11 mouse cellular contexts compared by ENCODE assay signal in genomic region chr17:47064592-47065306, GRCm38 (mm10). TPM values are rescaled to one million over a fixed set of nuclear protein-coding genes. Genes with fewer than 3 reads are reported as not detected.
DNase-seq lines count a peak whose midpoint lies in the region; ATAC-seq and TF ChIP-seq lines count a peak whose summit lies in the region.
"Had no signal": no experiment of that assay in that cellular context is flagged by ENCODE, and none has a peak within 500 bp of the region (broad histone marks: within the 10 kb centered on the region; RNA-seq: fewer than 3 reads in every experiment).

No protein-coding gene starts in this region.

- peaks cover 3% of the 10 kb centered on the region for H3K4me1 ChIP-seq in heart, adult 2 months (ENCODE audit: control insufficient read depth, insufficient read depth, low read length)
- peaks cover 8% of the 10 kb centered on the region; the same call in 1 of the 2 replicates for H3K4me1 ChIP-seq in heart, embryonic 10.5 days
- H3K4me1 ChIP-seq in kidney, postnatal 0 days (replicated peaks; ENCODE audit: insufficient read depth, low read length), result 0 out of 2 replicates have a peak, but pooled peaks cover 7% of the 10 kb centered on the region
- no peaks in the 10 kb centered on the region for H3K4me1 ChIP-seq in forebrain, embryonic 13.5 days

- 0 out of 2 replicates have a peak, but pooled peaks have one; percentile 29 for ATAC-seq in kidney, postnatal 0 days (replicated peaks; ENCODE audit: low FRiP score, low read depth)
- no peak for ATAC-seq in forebrain, embryonic 13.5 days
- ATAC-seq: liver, postnatal 0 days had no signal

- H3K4me2 ChIP-seq in kidney, postnatal 0 days (ENCODE audit: low read length), result no peak overlapping the region
- no peak overlapping the region for H3K4me2 ChIP-seq in forebrain, embryonic 13.5 days
- H3K4me2 ChIP-seq: stomach, embryonic 15.5 days had no signal

- no peak overlapping the region for H3K4me3 ChIP-seq in heart, adult 2 months
- no peak overlapping the region for H3K4me3 ChIP-seq in heart, embryonic 10.5 days
- H3K4me3 ChIP-seq in kidney, postnatal 0 days (replicated peaks; ENCODE audit: low read depth, low read length), result no peak overlapping the region
- H3K4me3 ChIP-seq in layer of hippocampus, adult 2 months, result no peak overlapping the region
- H3K4me3 ChIP-seq in forebrain, embryonic 13.5 days, result no peak overlapping the region
- H3K4me3 ChIP-seq: stomach, embryonic 15.5 days had no signal

- intact Hi-C loops in heart, adult 2 months (cut with DNase I), result no loop called here

- H3K27me3 ChIP-seq in heart, adult 2 months (ENCODE audit: control insufficient read depth, insufficient read depth, low read length), result no peaks in the 10 kb centered on the region
- H3K27me3 ChIP-seq in heart, embryonic 10.5 days (ENCODE audit: insufficient read depth, poor library complexity, severe bottlenecking), result no peaks in the 10 kb centered on the region
- no peaks in the 10 kb centered on the region for H3K27me3 ChIP-seq in kidney, postnatal 0 days (ENCODE audit: insufficient read depth, low read length)
- H3K27me3 ChIP-seq in forebrain, embryonic 13.5 days, result no peaks in the 10 kb centered on the region
- H3K27me3 ChIP-seq: stomach, embryonic 15.5 days had no signal

- no peaks in the 10 kb centered on the region for H3K36me3 ChIP-seq in heart, adult 2 months (ENCODE audit: control insufficient read depth, insufficient read depth, low read length)
- no peaks in the 10 kb centered on the region for H3K36me3 ChIP-seq in heart, embryonic 10.5 days
- H3K36me3 ChIP-seq in kidney, postnatal 0 days (ENCODE audit: insufficient read depth, low read length), result no peaks in the 10 kb centered on the region
- no peaks in the 10 kb centered on the region for H3K36me3 ChIP-seq in forebrain, embryonic 13.5 days (ENCODE audit: poor library complexity, severe bottlenecking)
- H3K36me3 ChIP-seq: stomach, embryonic 15.5 days had no signal

- H3K79me2 ChIP-seq in heart, adult 2 months (replicated peaks; ENCODE audit: control insufficient read depth, insufficient read depth, low read length), result no peaks in the 10 kb centered on the region

- no peak overlapping the region for H3K27ac ChIP-seq in heart, adult 2 months
- no peak overlapping the region for H3K27ac ChIP-seq in heart, embryonic 10.5 days
- peak overlapping the region; percentile 50; the same call in 1 of the 2 replicates for H3K27ac ChIP-seq in kidney, postnatal 0 days
- H3K27ac ChIP-seq in layer of hippocampus, adult 2 months, result no peak overlapping the region
- H3K27ac ChIP-seq in forebrain, embryonic 13.5 days, result no peak overlapping the region
- H3K27ac ChIP-seq: stomach, embryonic 15.5 days had no signal

- no peaks in the 10 kb centered on the region for H3K9me3 ChIP-seq in heart, embryonic 10.5 days
- H3K9me3 ChIP-seq in kidney, postnatal 0 days (replicated peaks; ENCODE audit: low read length), result no peaks in the 10 kb centered on the region
- H3K9me3 ChIP-seq in forebrain, embryonic 13.5 days (replicated peaks), result no peaks in the 10 kb centered on the region
- H3K9me3 ChIP-seq: stomach, embryonic 15.5 days had no signal

- TF ChIP-seq EP300 in heart, adult 2 months (IDR thresholded peaks at IDR 0.05; ENCODE audit: insufficient read depth, low read depth, low read length), result no peak

- H3K9ac ChIP-seq in heart, adult 2 months (ENCODE audit: low read depth, low read length), result no peak overlapping the region
- no peak overlapping the region for H3K9ac ChIP-seq in kidney, postnatal 0 days (ENCODE audit: low read depth, low read length)
- no peak overlapping the region for H3K9ac ChIP-seq in forebrain, embryonic 13.5 days
- H3K9ac ChIP-seq: liver, postnatal 0 days; stomach, embryonic 15.5 days had no signal

- 66% methylated on average over 14 of the region's 14 CpGs for WGBS in heart, adult 2 months
- 75% methylated on average over 14 of the region's 14 CpGs for WGBS in heart, embryonic 10.5 days
- 73% methylated on average over 14 of the region's 14 CpGs for WGBS in kidney, postnatal 0 days
- WGBS in forebrain, embryonic 13.5 days, result 79% methylated on average over 14 of the region's 14 CpGs

- no peak for TF ChIP-seq CTCF in heart, adult 2 months (IDR thresholded peaks at IDR 0.05)
- no peak for TF ChIP-seq CTCF in kidney, postnatal 0 days (IDR thresholded peaks at IDR 0.05; ENCODE audit: low read depth)
- no peak for TF ChIP-seq CTCF in layer of hippocampus, adult 2 months (conservative IDR thresholded peaks at IDR 0.05)

- DNase-seq in heart, adult 2 months, result peak; percentile 26 to 34
- no peak for DNase-seq in heart, embryonic 10.5 days (ENCODE audit: low spot score)
- DNase-seq in A20 (ENCODE audit: low read depth, low spot score), result peak; percentile 65
- peak; percentile 86 for DNase-seq in adrenal gland, adult 8-10 months
- DNase-seq in kidney, postnatal 0 days (ENCODE audit: low spot score), result no peak
- DNase-seq in layer of hippocampus, adult 2 months (ENCODE audit: low spot score in 2 of 2), result no peak
- no peak for DNase-seq in spleen, postnatal 36 days (ENCODE audit: low spot score in 2 of 2)
- DNase-seq: liver, postnatal 0 days; midbrain, embryonic 14.5 days had no signal

- no peak for TF ChIP-seq POLR2A in heart, adult 2 months (IDR thresholded peaks at IDR 0.05; ENCODE audit: insufficient read depth, low read depth, low read length)

RNA-seq across cellular contexts. Expression of gene Ubr2, which starts 54.4 kb away (rescaled TPM):
- total RNA-seq in heart, adult 2 months (2021), result 10 to 100 TPM; 63.9 to 86.1 TPM
- 29.8 and 46.1 TPM in 2 replicates for polyA plus RNA-seq in heart, adult 2 months (2012; rRNA removed)
- polyA plus RNA-seq in heart, embryonic 10.5 days (2016; fragmentation: Nextera tagmentation; extraction: Ambion mirVana), result 17.2 and 17.7 TPM in 2 replicates
- total RNA-seq in adrenal gland, adult 8-10 months (2022), result 100 to 1,000 TPM in 1 of 4 experiments, 10 to 100 TPM in 3; 80.2 to 105 (median 91.0) TPM
- polyA plus RNA-seq in kidney, postnatal 0 days (2015; fragmentation: Nextera tagmentation; extraction: Ambion mirVana), result 11.9 TPM in 2 replicates
- 10 to 100 TPM; 61.0 to 63.7 TPM for total RNA-seq in layer of hippocampus, adult 2 months (2021)
- 11.8 and 13.7 TPM in 2 replicates for polyA plus RNA-seq in forebrain, embryonic 13.5 days (2015; fragmentation: Nextera tagmentation; extraction: Ambion mirVana)

Comparison
In these comparisons a context has a peak if more than half of its experiments do, and no peak if none do; other contexts are left out.
1. DNase-seq: peak in heart, adult 2 months (2 of 2), A20 (single experiment) and adrenal gland, adult 8-10 months (single experiment); none in heart, embryonic 10.5 days (single experiment), kidney, postnatal 0 days (single experiment), layer of hippocampus, adult 2 months (0 of 2) and spleen, postnatal 36 days (0 of 2).